Mouse (Mus musculus): Measurements from ENCODE around the gene Mphosph9. TPM values are rescaled to one million over a fixed set of nuclear protein-coding genes. Genes with fewer than 3 reads are reported as not detected.
A peak's percentile ranks its signal among the peaks of the same experiment; 100 is the strongest.

The Mphosph9 gene
- total and polyA plus RNA-seq, 2 experiments: 1.1 to 2.3 TPM

DNA sequence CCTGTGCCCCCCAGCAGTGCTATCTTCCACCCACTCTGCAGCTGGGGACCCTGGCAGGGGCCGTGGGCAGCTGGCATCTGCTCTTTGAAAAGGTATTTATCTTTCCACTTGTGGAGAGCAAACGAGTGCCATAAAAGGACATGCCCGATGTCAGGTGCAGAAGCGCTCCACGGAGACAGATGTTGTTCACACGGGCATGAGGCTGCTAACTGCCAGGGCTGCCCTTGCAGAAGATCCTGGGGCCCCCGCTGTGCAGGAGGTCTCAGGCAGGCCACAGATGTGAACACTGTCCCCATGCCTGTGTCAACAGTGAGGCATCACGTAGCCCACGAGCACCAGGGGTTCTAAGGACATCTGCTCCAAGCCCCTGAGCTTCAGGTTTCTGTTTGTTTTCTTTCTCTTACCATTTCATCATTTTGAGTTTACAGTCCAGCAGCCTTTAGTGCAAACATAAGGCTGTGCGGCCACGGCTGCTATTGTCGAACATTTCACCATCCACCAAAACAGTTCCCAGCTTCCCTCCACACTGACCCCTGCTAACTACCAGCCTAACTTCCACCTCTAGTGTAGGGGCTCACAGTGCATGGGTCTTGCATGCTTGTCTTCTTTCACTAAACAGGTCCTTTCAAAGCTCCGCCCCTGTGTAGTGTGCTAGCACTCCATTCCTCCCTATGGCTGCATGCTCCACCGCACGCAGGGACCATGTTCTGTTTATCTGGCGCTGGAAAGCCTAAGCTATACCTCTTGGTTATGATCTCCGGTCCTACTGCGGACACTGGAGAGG, 95.2 kb downstream of the Mphosph9 start:
- Histone ChIP-seq H3K27me3 (ENCODE audit: control insufficient read depth, insufficient read depth, low read length) (no peaks in the 10 kb centered on the region), H3K27ac (replicated peaks; ENCODE audit: insufficient read depth, low read depth, low read length) (peak overlapping the region; percentile 87), H3K9ac (ENCODE audit: low read depth, low read length) (peak overlapping the region; percentile 59), H3K79me2 (ENCODE audit: control insufficient read depth, insufficient read depth, low read length) (peaks cover 31% of the 10 kb centered on the region; the same call in 1 of the 2 replicates), H3K36me3 (ENCODE audit: control insufficient read depth, insufficient read depth, low read length) (no peaks in the 10 kb centered on the region), H3K4me3 (ENCODE audit: insufficient read depth, low read depth, low read length) (no peak overlapping the region), H3K4me1 (ENCODE audit: control insufficient read depth, insufficient read depth, low read length) (peaks cover 45% of the 10 kb centered on the region)
- 30% methylated on average over 18 of the region's 18 CpGs for WGBS
- TF ChIP-seq CTCF (IDR thresholded peaks at IDR 0.05; ENCODE audit: low read depth, low read length) (no peak), POLR2A (IDR thresholded peaks at IDR 0.05; ENCODE audit: extremely low read depth, insufficient read depth, low read length) (no peak)
- DNase-seq (ENCODE audit: extremely low read depth, low read depth, low spot score): peak; percentile 83

DNA sequence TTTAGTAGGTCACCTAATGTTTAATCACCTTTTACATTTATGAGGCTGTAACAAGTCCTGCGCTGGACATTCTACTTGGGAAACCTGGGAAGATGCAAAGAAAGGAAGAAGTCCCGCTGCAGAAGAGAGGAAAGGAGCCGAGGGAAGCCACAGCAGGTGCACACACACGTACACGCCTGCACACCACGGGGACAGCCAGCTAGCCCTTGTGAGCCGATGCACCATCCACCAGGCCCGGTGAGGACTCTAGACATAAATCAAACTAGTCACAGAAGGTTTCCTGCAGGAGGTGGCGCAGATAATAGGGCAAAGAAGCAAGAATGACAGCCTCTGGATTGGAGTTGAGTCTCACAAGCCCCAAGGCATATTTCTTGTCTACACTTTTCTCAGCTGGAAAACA, 97.3 kb downstream of the Mphosph9 start:
- Histone ChIP-seq H3K79me2 (ENCODE audit: control insufficient read depth, insufficient read depth, low read length) (peaks cover 35% of the 10 kb centered on the region; the same call in 1 of the 2 replicates), H3K4me3 (ENCODE audit: insufficient read depth, low read depth, low read length) (no peak overlapping the region), H3K27me3 (ENCODE audit: control insufficient read depth, insufficient read depth, low read length) (no peaks in the 10 kb centered on the region), H3K4me1 (ENCODE audit: control insufficient read depth, insufficient read depth, low read length) (peaks cover 51% of the 10 kb centered on the region), H3K36me3 (ENCODE audit: control insufficient read depth, insufficient read depth, low read length) (no peaks in the 10 kb centered on the region), H3K27ac (replicated peaks; ENCODE audit: insufficient read depth, low read depth, low read length) (no peak overlapping the region), H3K9ac (ENCODE audit: low read depth, low read length) (no peak overlapping the region)
- no peak for DNase-seq (ENCODE audit: extremely low read depth, low read depth, low spot score)
- TF ChIP-seq CTCF (IDR thresholded peaks at IDR 0.05; ENCODE audit: low read depth, low read length) (no peak), POLR2A (IDR thresholded peaks at IDR 0.05; ENCODE audit: extremely low read depth, insufficient read depth, low read length) (no peak)
- 91% methylated on average over 9 of the region's 9 CpGs for WGBS

DNA sequence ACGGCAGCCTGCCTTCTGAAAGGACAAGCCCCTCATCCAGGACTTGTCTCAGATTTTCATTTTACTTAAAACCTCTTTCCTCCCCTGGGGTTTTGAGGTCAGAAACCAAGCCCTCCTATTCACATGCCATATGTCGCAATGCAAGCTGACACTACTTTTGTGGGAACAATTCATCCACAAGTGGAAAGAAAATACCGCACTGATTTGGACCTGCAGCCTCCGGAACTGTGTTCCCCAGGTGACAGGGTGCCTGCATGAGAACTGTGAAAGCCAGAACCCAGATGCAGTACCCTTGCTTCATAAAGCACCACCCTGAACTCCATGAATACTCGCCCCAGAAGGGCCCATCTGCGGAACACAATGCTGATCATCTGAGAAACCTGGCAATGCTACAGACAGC, 100.6 kb downstream of the Mphosph9 start:
- peaks cover 41% of the 10 kb centered on the region for H3K4me1 ChIP-seq (ENCODE audit: control insufficient read depth, insufficient read depth, low read length)
- H3K9ac ChIP-seq (ENCODE audit: low read depth, low read length): peak overlapping the region; percentile 58
- peak overlapping the region; percentile 97 for H3K27ac ChIP-seq (replicated peaks; ENCODE audit: insufficient read depth, low read depth, low read length)
- DNase-seq (ENCODE audit: extremely low read depth, low read depth, low spot score): peak; percentile 58
- H3K27me3 ChIP-seq (ENCODE audit: control insufficient read depth, insufficient read depth, low read length): no peaks in the 10 kb centered on the region
- peaks cover 30% of the 10 kb centered on the region; the same call in 1 of the 2 replicates for H3K79me2 ChIP-seq (ENCODE audit: control insufficient read depth, insufficient read depth, low read length)
- no peak overlapping the region for H3K4me3 ChIP-seq (ENCODE audit: insufficient read depth, low read depth, low read length)
- no peak for TF ChIP-seq CTCF (IDR thresholded peaks at IDR 0.05; ENCODE audit: low read depth, low read length)
- no peak for TF ChIP-seq POLR2A (IDR thresholded peaks at IDR 0.05; ENCODE audit: extremely low read depth, insufficient read depth, low read length)
- WGBS: 25% methylated on average over 6 of the region's 6 CpGs
- no peaks in the 10 kb centered on the region for H3K36me3 ChIP-seq (ENCODE audit: control insufficient read depth, insufficient read depth, low read length)

DNA sequence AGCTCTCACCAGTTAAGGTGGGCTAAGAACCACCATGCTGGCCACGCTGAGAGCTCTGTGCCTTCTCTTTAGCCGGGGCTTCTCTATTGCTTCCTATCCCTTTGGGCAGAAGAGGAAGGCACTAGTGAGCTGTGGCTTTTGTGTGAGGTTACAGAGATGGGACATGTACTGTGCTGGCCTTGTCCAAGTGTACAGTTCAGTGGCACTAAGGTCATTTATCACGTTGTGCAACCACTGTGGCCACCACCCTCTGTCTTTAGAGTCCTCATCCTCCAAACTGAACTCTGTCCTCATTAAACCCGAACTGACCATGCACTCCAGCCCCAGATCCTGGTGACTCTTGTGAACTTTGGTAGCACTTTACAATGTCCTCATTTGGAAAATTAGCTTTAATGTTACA, 101.3 kb downstream of the Mphosph9 start:
- WGBS: 6% methylated on average over 4 of the region's 4 CpGs
- peak overlapping the region; percentile 54 for H3K9ac ChIP-seq (ENCODE audit: low read depth, low read length)
- peak overlapping the region; percentile 97 for H3K27ac ChIP-seq (replicated peaks; ENCODE audit: insufficient read depth, low read depth, low read length)
- H3K79me2 ChIP-seq (ENCODE audit: control insufficient read depth, insufficient read depth, low read length): peaks cover 23% of the 10 kb centered on the region; the same call in 1 of the 2 replicates
- peaks cover 43% of the 10 kb centered on the region for H3K4me1 ChIP-seq (ENCODE audit: control insufficient read depth, insufficient read depth, low read length)
- DNase-seq (ENCODE audit: extremely low read depth, low read depth, low spot score): peak; percentile 100
- TF ChIP-seq POLR2A (IDR thresholded peaks at IDR 0.05; ENCODE audit: extremely low read depth, insufficient read depth, low read length): no peak
- TF ChIP-seq CTCF (IDR thresholded peaks at IDR 0.05; ENCODE audit: low read depth, low read length): no peak
- H3K4me3 ChIP-seq (ENCODE audit: insufficient read depth, low read depth, low read length): no peak overlapping the region
- no peaks in the 10 kb centered on the region for H3K36me3 ChIP-seq (ENCODE audit: control insufficient read depth, insufficient read depth, low read length)
- H3K27me3 ChIP-seq (ENCODE audit: control insufficient read depth, insufficient read depth, low read length): no peaks in the 10 kb centered on the region

- TF ChIP-seq CTCF (IDR thresholded peaks at IDR 0.05; ENCODE audit: low read depth, low read length) (no peak), POLR2A (IDR thresholded peaks at IDR 0.05; ENCODE audit: extremely low read depth, insufficient read depth, low read length) (no peak)
- Histone ChIP-seq H3K27me3 (ENCODE audit: control insufficient read depth, insufficient read depth, low read length) (no peaks in the 10 kb centered on the region), H3K4me3 (ENCODE audit: insufficient read depth, low read depth, low read length) (no peak overlapping the region), H3K4me1 (ENCODE audit: control insufficient read depth, insufficient read depth, low read length) (peaks cover 46% of the 10 kb centered on the region), H3K9ac (ENCODE audit: low read depth, low read length) (peak overlapping the region; percentile 54), H3K27ac (replicated peaks; ENCODE audit: insufficient read depth, low read depth, low read length) (peak overlapping the region; percentile 94), H3K36me3 (ENCODE audit: control insufficient read depth, insufficient read depth, low read length) (no peaks in the 10 kb centered on the region), H3K79me2 (ENCODE audit: control insufficient read depth, insufficient read depth, low read length) (peaks cover 20% of the 10 kb centered on the region; the same call in 1 of the 2 replicates)
- 93% methylated on average over 7 of the region's 7 CpGs for WGBS
- DNase-seq (ENCODE audit: extremely low read depth, low read depth, low spot score): no peak
These were observed 101.9 kb downstream of the Mphosph9 start for GRCm38 (mm10) chr5:124225891-124226290.

Measured in liver, adult 2 months (tissue).